Mouse (Mus musculus) thymus, adult 2 months (tissue): ENCODE measurements around the gene Sik3. TPM values are rescaled to one million over a fixed set of nuclear protein-coding genes. Genes with fewer than 3 reads are reported as not detected.

Source experiments
- DNase-seq: peaks from one replicate; pipeline ENCODE4 v3.0.0; 2021
- H3K27ac ChIP-seq: fragments of 200-500 bp; 2 replicates; pipeline ENCODE4 v1.5.1; 2012; ENCODE audit warnings: low read length, control low read depth; ENCODE audit not compliant: control insufficient read depth, insufficient read depth
- H3K27me3 ChIP-seq: fragments of 200-500 bp; 2 replicates; pipeline ENCODE4 v1.6.1; 2012; ENCODE audit warnings: mild to moderate bottlenecking, low read length, moderate library complexity, mixed read lengths; ENCODE audit not compliant: control insufficient read depth, insufficient read depth
- H3K36me3 ChIP-seq: fragments of 200-500 bp; 2 replicates; pipeline ENCODE4 v1.6.1; 2012; ENCODE audit warnings: mild to moderate bottlenecking, low read length, moderate library complexity; ENCODE audit not compliant: control insufficient read depth, insufficient read depth
- H3K4me1 ChIP-seq: fragments of 200-500 bp; replicated peaks from 2 replicates; pipeline ENCODE4 v1.6.1; 2012; ENCODE audit warnings: low read length; ENCODE audit not compliant: control insufficient read depth, insufficient read depth
- H3K4me3 ChIP-seq: fragments of 200-500 bp; 2 replicates; pipeline ENCODE4 v1.5.1; 2012; ENCODE audit warnings: mild to moderate bottlenecking, low read length, control low read depth, moderate library complexity; ENCODE audit not compliant: control insufficient read depth, insufficient read depth
- CTCF ChIP-seq: fragments of 200-500 bp; IDR thresholded peaks from 2 replicates; pipeline ENCODE4 v1.5.1; 2012; ENCODE audit warnings: mild to moderate bottlenecking, control low read depth, low read length, moderate library complexity, borderline replicate concordance; ENCODE audit not compliant: control insufficient read depth, poor library complexity, insufficient read depth; ENCODE audit errors: extremely low read depth
- POLR2A ChIP-seq: fragments of 200-500 bp; IDR thresholded peaks from 2 replicates; pipeline ENCODE4 v1.6.1; 2012; ENCODE audit warnings: mild to moderate bottlenecking, low read length, control low read depth, moderate library complexity; ENCODE audit not compliant: control insufficient read depth, poor library complexity, insufficient read depth; ENCODE audit errors: extremely low read depth
- WGBS: fragments of 180-500 bp; shearing (Covaris S2); methylation state at CpG from one replicate; pipeline ENCODE4 v1.1.7; 2018; 5-methylcytosine and 5-hydroxymethylcytosine counted together
- polyA plus RNA-seq: library from polyadenylated mRNA; depleted of rRNA; stranded (reverse); fragments of >200 nt; gene quantifications from 2 replicates; pipeline ENCODE4 v1.2.3, GENCODE M21; 2012

Sik3 gene
- polyA plus RNA-seq, 1 experiment: 29.4 TPM

- DNase-seq: no peak
- no peaks in the 10 kb centered on the region for H3K27me3 ChIP-seq
- TF ChIP-seq POLR2A: no peak
- no peak for TF ChIP-seq CTCF
- no peak overlapping the region for H3K4me3 ChIP-seq
- no peak overlapping the region for H3K27ac ChIP-seq
- no peaks in the 10 kb centered on the region for H3K36me3 ChIP-seq
- WGBS: 30% methylated on average over 5 of the region's 5 CpGs
- peaks cover 32% of the 10 kb centered on the region for H3K4me1 ChIP-seq
Measured at GRCm38 (mm10) chr9:46149392-46149791, 136.8 kb downstream of the Sik3 start.

DNA sequence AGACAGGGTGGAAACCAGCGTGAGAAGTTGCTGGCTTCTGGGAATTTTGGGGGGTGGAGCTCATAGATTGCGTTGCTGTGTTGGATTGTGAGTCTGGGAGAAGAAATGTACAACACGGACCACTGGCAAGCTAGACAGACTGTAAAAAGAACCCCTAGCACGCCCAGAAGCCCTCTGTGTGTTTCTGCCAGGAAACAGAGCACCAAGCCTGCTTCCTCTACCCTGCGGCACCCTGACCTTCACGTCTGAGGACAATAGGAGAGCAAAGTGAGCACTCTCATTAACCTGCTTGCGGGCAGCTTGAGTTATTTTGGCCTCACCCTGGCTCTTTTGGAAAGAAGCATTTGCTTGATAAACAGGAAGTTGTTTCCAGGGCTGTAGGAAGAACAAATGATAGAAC, 137.5 kb downstream of the Sik3 start:
- 19% methylated on average over 7 of the region's 7 CpGs for WGBS
- Histone ChIP-seq H3K27me3 (no peaks in the 10 kb centered on the region), H3K27ac (peak overlapping the region; percentile 92), H3K4me1 (peaks cover 38% of the 10 kb centered on the region), H3K4me3 (no peak overlapping the region), H3K36me3 (no peaks in the 10 kb centered on the region)
- DNase-seq: peak; percentile 43
- TF ChIP-seq CTCF (no peak), POLR2A (no peak)

DNA sequence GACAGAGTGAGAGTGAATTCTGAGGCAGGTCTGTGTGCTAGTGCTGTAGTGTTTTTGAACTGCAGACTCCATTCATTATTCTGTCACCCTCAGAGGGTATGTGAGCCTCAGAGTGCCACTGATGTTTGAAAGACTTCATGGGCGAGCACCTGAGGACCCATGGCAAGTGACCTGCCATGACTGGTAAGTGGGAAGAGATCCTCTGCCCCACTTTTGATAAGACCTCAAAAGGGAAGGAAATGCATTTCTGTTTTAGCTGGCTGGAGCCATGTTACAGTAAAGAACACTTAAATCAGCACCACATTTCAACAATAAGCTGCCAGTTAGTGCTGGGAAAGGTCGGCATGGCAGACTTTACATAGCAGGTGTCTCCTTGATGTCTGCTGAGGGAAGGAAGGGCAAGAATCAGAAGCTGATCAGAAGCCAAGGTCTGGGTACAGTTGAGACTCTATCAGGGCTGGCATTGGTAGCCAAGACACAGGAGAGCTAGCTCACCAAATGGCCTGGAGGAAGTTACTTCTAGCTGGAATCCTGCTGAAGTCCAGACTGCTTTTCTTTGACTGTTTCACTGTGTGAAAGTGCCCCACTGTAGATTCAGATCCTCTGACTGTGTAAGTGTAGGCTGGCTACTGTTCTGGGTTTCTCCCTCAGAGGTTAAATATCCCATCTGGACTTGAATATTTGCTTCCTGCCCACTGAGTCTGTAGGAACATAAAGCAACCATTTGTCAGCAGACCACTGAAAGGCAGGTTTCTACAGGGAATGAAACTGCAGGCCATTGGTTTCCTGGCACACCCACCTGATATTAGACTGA, 138.5 kb downstream of the Sik3 start:
- Histone ChIP-seq H3K27ac (peak overlapping the region; percentile 92), H3K36me3 (no peaks in the 10 kb centered on the region), H3K4me1 (peaks cover 41% of the 10 kb centered on the region), H3K4me3 (no peak overlapping the region), H3K27me3 (no peaks in the 10 kb centered on the region)
- DNase-seq: peak; percentile 36
- WGBS: 11% methylated on average over 2 of the region's 2 CpGs
- no peak for TF ChIP-seq CTCF
- no peak for TF ChIP-seq POLR2A

GRCm38 (mm10) chr9:46151704-46152040, 139.1 kb downstream of the Sik3 start:
- Histone ChIP-seq H3K4me1 (peaks cover 43% of the 10 kb centered on the region), H3K27me3 (no peaks in the 10 kb centered on the region), H3K27ac (peak overlapping the region; percentile 92), H3K4me3 (no peak overlapping the region), H3K36me3 (no peaks in the 10 kb centered on the region)
- no peak for DNase-seq
- TF ChIP-seq POLR2A: no peak
- TF ChIP-seq CTCF: no peak
- 76% methylated on average over 6 of the region's 6 CpGs for WGBS

GRCm38 (mm10) chr9:46152067-46153015, 139.7 kb downstream of the Sik3 start:
- Histone ChIP-seq H3K27me3 (no peaks in the 10 kb centered on the region), H3K27ac (peak overlapping the region; percentile 92), H3K4me3 (no peak overlapping the region), H3K4me1 (peaks cover 44% of the 10 kb centered on the region), H3K36me3 (no peaks in the 10 kb centered on the region)
- 95% methylated on average over 8 of the region's 8 CpGs for WGBS
- DNase-seq: no peak
- no peak for TF ChIP-seq POLR2A
- TF ChIP-seq CTCF: no peak

DNA sequence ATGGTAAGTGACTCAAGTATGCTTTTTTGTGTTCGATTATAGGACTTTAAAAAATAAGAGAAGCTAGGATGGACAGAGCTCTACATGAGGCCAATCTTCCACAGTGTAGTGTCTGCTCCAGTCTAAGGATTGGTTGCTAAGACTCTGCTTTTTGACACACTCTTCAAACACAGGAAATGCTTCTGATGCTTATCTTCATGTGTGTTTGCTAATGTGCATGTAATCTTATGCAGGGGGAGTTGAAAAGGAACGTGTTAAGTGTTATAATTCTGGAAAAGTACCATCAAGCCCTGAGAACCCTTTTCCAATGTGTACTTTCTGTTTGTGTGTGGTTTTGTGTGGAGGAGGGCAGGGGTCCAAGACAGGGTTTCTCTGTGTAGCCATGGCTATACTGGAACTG, 141.8 kb downstream of the Sik3 start:
- no peak for TF ChIP-seq CTCF
- TF ChIP-seq POLR2A: no peak
- no peak for DNase-seq
- Histone ChIP-seq H3K27ac (peak overlapping the region; percentile 86), H3K4me1 (peaks cover 40% of the 10 kb centered on the region), H3K27me3 (no peaks in the 10 kb centered on the region), H3K4me3 (no peak overlapping the region), H3K36me3 (no peaks in the 10 kb centered on the region)
- 41% methylated on average over 2 of the region's 2 CpGs for WGBS
